Mouse (Mus musculus) lung, postnatal 0 days (tissue): ENCODE results near the gene Flot2.

ENCODE experiments used
- CTCF ChIP-seq: IDR thresholded peaks from 2 replicates; pipeline ENCODE4 v1.5.1; 2016; ENCODE audit warnings: antibody characterized with exemption, mild to moderate bottlenecking
- EP300 ChIP-seq: IDR thresholded peaks from 2 replicates; pipeline ENCODE4 v1.6.1; 2016; ENCODE audit warnings: antibody characterized with exemption, mild to moderate bottlenecking, control low read depth

DNA sequence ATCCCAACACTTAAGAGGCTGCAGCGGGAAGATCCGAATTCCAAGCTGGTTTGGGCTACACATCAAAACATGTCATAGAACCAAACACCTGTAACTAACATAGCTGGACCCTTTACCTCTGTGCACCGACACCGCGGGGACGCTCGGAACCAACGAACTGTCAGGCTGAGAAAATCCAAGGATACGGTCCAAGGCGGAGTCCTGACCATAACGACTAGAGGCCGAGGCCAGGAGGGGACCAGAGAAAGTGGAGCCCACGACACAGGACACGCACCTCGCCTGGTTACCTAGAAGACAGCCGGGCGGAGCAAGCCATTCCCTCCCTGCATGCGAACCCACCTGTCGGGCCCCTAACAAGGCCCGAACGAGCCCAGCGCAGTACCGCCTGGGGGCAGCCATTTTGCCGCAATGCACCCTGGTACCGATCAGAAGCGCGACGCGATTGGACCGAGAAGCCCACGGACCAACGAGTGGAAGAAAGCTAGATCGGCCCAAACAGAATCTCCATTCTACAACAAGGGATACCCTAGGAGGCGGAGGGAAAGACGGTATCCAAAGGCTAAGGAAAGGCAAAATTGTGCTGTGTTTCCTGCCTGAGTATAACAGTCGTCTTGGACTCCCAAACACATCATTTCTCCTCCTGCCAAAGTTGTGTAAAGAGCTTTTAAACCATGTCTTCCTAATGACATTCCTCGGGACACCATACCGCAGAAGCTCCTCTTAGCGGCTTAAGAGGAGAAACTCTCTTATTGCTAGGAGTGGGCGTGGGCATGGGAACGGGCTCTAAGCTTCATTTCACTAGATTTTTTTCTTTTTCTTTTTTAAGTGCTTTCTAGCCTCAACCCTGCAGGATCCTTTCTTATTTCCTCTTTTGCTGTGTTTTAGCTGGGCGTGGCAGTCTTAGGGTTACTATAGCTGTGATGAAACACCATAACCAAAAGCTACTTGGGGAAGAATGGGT lies 42.5 kb downstream of the Flot2 start, which contains the start of gene Eral1:
- TF ChIP-seq CTCF (no peak), EP300 (no peak)
